Mouse (Mus musculus): ENCODE measurements around the gene Ces5a.
"Not testable (repeated sequence)": the region's sequence is repeated elsewhere in the genome, so short reads cannot be mapped to it uniquely, and the experiment has no call there.

DNA sequence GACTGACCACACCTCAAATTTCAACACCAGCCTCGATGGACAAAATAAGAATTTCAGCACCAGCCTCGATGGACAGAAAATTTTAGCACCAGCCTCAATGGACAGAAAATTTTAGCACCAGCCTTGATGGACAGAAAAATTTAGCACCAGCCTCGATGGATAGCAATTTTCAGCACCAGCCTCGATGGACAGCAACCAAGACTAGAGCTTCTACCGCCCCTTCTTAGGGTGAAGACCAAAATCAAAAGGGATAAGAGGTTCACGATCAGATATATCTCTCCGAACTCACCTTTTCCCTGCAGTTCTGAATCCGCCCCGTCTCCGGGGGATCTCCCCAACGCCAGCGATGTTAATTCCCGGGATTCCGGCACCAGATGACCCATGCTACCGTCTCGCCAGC lies 65.9 kb downstream of the Ces5a start:
- TF ChIP-seq CTCF (IDR thresholded peaks at IDR 0.05; ENCODE audit: borderline replicate concordance, insufficient read depth, low read length); POLR2A (IDR thresholded peaks at IDR 0.05; ENCODE audit: low read depth, low read length): not testable (repeated sequence)

Measured in embryonic fibroblast, embryonic 13.5 days (primary cell).